Mouse (Mus musculus): Measurements from ENCODE around the gene Lrfn5. TPM values are rescaled to one million over a fixed set of nuclear protein-coding genes. Genes with fewer than 3 reads are reported as not detected.
A peak's percentile ranks its signal among the peaks of the same experiment; 100 is the strongest.

Lrfn5 gene
- 65.8 and 84.0 TPM in 2 replicates for polyA plus RNA-seq (2015; fragmentation: Nextera tagmentation; extraction: Ambion mirVana)

DNA sequence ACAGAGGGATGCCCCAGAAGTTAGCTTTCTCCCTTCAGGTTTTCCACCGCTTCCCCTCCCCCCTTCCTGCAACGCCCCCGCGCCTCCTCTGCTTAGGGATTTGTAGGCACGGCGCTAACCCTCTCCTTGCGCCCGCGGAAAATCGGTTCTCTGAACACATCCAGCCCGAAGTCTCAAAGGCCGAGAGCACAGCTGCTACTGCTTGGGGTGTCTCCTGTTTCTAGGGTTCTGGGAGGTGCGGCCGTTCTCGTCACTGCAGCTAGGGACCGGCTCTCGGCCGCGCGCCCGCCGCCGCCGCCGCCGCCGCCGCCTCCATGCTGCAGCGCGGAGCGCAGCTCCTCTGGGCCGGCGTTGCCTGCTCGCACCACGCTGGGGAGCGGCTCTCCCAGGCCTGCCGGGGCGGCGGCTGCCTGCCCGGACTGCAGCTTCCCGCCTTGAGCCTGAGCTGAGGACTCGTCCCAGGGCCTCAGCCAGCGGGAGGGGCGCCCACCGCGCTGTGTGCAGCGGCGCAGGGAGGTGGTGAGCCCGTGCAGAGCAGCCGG, at the start of gene Lrfn5:
Gene Lrfn5 (plus strand): TSS at position 322 of the 542 bp plus-strand sequence.
- peak; percentile 72 for ATAC-seq (ENCODE audit: low FRiP score)
- Histone ChIP-seq H3K9me3 (replicated peaks) (no peaks in the 10 kb centered on the region), H3K9ac (replicated peaks) (peak within 1 kb of the TSS; percentile 85), H3K4me1 (peaks cover 20% of the 10 kb centered on the region), H3K4me3 (replicated peaks) (peak within 1 kb of the TSS; percentile 73), H3K4me2 (peak within 1 kb of the TSS; percentile 74), H3K27me3 (replicated peaks) (no peaks in the 10 kb centered on the region; the same call in 1 of the 2 replicates), H3K36me3 (no peaks in the 10 kb centered on the region), H3K27ac (replicated peaks) (peak within 1 kb of the TSS; percentile 93)
- WGBS = under 1% methylated on average over 50 of the region's 50 CpGs

DNA sequence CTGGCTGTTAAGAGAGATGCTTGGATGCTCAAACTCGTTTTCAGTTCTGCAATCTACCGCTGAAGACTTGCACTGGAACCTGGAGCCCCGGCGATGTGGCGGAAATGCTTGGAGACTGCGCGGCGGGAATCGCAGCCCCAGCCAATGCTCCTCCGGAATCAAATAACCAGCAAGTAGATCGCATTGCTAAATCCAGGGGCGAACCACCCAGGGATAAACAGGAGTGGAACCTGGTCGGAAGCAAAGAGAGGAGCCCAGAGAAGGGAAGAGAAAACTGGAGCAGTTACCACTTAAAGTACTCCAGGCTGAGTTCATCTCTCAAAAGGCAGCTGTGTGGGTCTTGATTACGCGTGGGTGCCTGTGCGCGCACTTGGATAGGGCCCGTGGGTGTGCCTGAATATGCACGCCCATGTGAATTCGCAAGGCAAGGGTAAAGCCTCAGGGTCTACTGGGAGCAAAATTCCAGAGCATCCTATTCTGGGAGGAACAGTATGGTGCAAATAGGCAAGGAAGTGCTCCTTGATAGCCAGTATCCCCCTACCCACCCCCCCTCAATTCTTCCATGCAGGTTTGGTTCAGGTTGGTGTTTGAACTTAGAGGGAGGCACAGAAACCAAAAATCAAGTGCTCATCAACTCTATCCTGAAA, 1.3 kb upstream of the Lrfn5 start:
- peak overlapping the region; percentile 44 for H3K9ac ChIP-seq (replicated peaks)
- peaks cover 20% of the 10 kb centered on the region for H3K4me1 ChIP-seq
- no peaks in the 10 kb centered on the region for H3K9me3 ChIP-seq (replicated peaks)
- no peak for ATAC-seq (ENCODE audit: low FRiP score)
- peak overlapping the region; percentile 93; the same call in 1 of the 2 replicates for H3K27ac ChIP-seq (replicated peaks)
- H3K27me3 ChIP-seq (replicated peaks) = no peaks in the 10 kb centered on the region; the same call in 1 of the 2 replicates
- H3K4me2 ChIP-seq = peak overlapping the region; percentile 74
- no peaks in the 10 kb centered on the region for H3K36me3 ChIP-seq
- 1% methylated on average over 20 of the region's 20 CpGs for WGBS
- peak overlapping the region; percentile 73 for H3K4me3 ChIP-seq (replicated peaks)

DNA sequence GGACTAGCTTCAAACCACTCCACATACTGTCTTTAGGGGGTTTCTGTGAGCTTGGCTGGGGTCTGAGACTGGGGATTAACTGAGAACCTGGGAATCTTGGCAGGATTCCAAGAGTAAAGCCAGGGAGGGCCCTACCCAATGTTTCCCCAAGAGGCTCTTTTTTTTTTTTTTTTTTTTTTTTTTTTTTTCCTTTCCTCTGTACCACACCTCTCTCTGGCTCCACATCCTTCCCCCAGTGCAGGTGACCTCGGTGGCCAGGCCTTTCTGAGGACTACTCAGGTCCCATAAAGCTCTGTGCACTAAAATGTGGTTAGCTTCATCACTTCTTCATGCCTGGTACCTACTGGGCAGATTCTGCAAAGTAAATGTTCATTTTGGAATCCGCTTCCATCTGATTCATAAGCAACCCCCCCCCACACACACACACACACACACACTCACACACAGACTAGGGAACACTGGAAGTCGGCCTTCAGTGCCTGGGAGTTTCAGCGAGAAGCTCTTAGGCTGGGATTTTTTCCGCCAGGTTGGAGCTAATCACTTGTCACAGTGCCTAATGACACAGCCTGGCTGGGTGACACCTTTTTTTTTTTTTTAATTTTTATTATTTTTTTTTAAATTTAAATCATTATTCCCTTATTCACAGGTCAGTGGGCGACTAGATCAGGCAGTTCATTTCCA, 662 bp upstream of the Lrfn5 start:
- H3K27ac ChIP-seq (replicated peaks) = peak overlapping the region; percentile 93
- H3K4me2 ChIP-seq = peak overlapping the region; percentile 74
- WGBS = 3% methylated on average over 6 of the region's 6 CpGs
- H3K36me3 ChIP-seq = no peaks in the 10 kb centered on the region
- H3K4me1 ChIP-seq = peaks cover 20% of the 10 kb centered on the region
- H3K9me3 ChIP-seq (replicated peaks) = no peaks in the 10 kb centered on the region
- H3K27me3 ChIP-seq (replicated peaks) = no peaks in the 10 kb centered on the region; the same call in 1 of the 2 replicates
- ATAC-seq (ENCODE audit: low FRiP score) = peak; percentile 29
- H3K9ac ChIP-seq (replicated peaks) = peak overlapping the region; percentile 85
- H3K4me3 ChIP-seq (replicated peaks) = peak overlapping the region; percentile 73

DNA sequence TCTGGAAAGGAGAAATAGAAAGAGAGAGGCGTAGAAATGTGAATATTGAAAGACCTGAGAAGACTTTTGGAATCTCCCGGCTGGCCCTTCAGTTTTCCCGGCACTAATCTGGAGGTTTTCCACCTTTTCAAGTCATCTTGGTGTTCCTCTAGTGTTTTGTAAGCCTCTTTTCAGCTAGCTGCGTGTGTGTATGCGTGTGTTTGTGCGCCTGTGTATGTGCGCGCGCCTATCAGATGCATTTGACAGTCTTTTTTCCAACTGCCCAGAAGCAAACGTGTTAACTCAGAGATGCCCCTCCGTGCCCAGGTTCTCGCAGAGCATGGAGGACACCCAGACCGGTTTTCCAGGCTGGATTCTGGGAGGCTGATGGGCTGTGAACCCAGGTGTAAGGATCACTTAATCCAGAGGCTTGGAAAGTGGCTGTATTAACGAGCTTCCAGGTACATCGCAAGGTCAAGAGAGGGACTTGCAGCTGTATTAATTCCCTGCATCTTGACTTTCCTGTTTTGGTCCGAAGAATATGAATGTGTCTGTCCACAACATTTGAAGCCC, 757 bp downstream of the Lrfn5 start:
- 1% methylated on average over 16 of the region's 16 CpGs for WGBS
- Histone ChIP-seq H3K4me3 (replicated peaks) (peak overlapping the region; percentile 73), H3K27me3 (replicated peaks) (no peaks in the 10 kb centered on the region; the same call in 1 of the 2 replicates), H3K27ac (replicated peaks) (peak overlapping the region; percentile 93), H3K4me1 (peaks cover 20% of the 10 kb centered on the region), H3K9me3 (replicated peaks) (no peaks in the 10 kb centered on the region), H3K36me3 (no peaks in the 10 kb centered on the region), H3K4me2 (peak overlapping the region; percentile 74), H3K9ac (replicated peaks) (peak overlapping the region; percentile 85)
- 0 out of 2 replicates have a peak, but pooled peaks have one; percentile 16 for ATAC-seq (ENCODE audit: low FRiP score)

DNA sequence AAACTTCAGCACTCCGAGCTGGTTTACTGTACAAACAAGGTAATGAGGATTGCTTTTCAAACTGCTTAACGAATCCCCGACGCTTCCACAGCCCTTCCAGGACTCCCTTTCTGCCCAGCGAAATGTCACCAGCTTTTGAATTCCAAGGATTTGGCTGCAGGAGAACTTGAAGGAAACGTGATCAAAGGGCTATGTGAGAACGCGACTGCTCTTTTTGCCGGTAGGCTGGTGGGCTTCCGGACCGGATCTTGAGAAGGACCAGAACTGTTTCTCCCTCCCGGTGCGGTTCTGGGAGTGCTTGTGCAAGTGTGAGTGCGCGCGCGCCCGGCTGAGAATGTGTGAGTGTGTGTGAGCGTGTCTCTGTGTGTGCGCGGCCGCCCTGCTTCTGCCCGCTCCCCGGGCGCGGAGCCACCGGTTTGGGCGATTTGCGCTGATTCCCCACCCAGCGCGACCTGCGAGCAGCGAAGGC, 1.3 kb downstream of the Lrfn5 start:
- ATAC-seq (ENCODE audit: low FRiP score) = no peak

DNA sequence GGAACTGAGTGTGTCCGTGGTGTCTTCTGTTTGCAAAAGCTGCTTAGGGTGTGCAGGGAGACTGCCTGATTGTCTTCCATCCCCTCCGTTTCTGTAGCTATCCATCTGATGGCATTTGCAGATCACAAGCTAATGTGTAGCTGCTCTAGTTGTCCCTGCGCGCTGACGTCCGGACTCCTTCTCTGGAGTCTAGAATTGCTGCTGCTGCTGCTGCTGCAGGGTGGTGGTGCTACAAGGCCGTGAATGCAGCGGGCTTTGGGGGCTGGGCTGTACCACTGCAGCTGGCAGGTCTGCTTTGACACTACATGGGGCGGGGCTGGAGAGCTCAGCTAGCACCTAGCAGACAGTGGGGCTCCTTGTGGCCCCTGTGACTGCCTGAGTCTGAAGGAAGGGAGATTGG, 3.2 kb downstream of the Lrfn5 start:
- Histone ChIP-seq H3K9me3 (replicated peaks) (no peaks in the 10 kb centered on the region), H3K27ac (replicated peaks) (peak overlapping the region; percentile 93), H3K27me3 (replicated peaks) (no peaks in the 10 kb centered on the region; the same call in 1 of the 2 replicates), H3K4me2 (peak overlapping the region; percentile 74), H3K9ac (replicated peaks) (peak overlapping the region; percentile 85), H3K4me3 (replicated peaks) (peak overlapping the region; percentile 73), H3K36me3 (no peaks in the 10 kb centered on the region), H3K4me1 (peaks cover 17% of the 10 kb centered on the region)
- WGBS = under 1% methylated on average over 9 of the region's 9 CpGs
- ATAC-seq (ENCODE audit: low FRiP score) = peak; percentile 87

More for the DNA sequence above, 1.3 kb downstream of the Lrfn5 start:
- Histone ChIP-seq H3K4me2 (peak overlapping the region; percentile 74), H3K4me1 (peaks cover 20% of the 10 kb centered on the region), H3K9me3 (replicated peaks) (no peaks in the 10 kb centered on the region), H3K36me3 (no peaks in the 10 kb centered on the region), H3K9ac (replicated peaks) (peak overlapping the region; percentile 85), H3K27ac (replicated peaks) (peak overlapping the region; percentile 93), H3K27me3 (replicated peaks) (no peaks in the 10 kb centered on the region; the same call in 1 of the 2 replicates), H3K4me3 (replicated peaks) (peak overlapping the region; percentile 73)
- under 1% methylated on average over 33 of the region's 33 CpGs for WGBS

DNA sequence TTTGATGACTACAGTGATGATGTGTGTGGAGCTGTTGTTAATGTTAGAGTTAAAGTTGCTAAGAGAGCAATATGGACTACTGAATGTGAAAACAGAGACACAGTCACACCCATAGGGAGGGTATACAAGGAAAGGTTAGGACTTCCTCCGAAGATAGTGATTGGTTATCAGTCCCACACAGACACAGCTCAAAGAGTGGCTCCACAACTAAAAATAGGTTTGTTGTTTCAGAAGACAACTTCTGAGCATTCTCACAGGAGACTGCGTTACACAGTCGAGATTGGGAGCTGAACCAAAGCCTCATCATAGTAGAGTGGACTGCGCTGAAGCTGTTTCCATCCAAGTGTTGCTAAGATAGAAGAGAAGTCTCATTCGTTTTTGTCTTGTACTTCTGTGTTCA, 57.0 kb downstream of the Lrfn5 start:
- 88% methylated on average over 5 of the region's 5 CpGs for WGBS
- Histone ChIP-seq H3K4me3 (replicated peaks) (no peak overlapping the region), H3K27ac (replicated peaks) (no peak overlapping the region), H3K9me3 (replicated peaks) (no peaks in the 10 kb centered on the region), H3K27me3 (replicated peaks) (no peaks in the 10 kb centered on the region), H3K4me1 (no peaks in the 10 kb centered on the region), H3K4me2 (no peak overlapping the region), H3K36me3 (no peaks in the 10 kb centered on the region), H3K9ac (replicated peaks) (no peak overlapping the region)
- no peak for ATAC-seq (ENCODE audit: low FRiP score)

DNA sequence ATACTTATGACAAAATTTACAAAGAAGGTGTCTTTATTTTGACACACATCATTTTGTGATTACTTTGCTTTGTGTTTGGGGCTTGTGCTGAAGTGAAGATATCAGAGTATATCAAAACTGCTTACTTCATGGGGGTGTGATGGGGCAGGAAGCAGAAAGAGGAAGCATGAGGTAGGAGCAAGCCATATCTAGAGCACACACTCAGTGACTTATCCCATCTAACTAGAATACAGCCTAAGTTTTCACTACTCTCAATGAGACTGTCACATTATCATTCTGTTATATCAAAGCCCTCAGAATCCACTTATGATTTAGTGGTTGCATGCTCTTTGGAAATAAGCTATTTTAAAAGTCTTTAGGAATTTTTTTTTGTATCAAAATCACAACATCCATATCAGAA, 77.4 kb downstream of the Lrfn5 start:
- no peak overlapping the region for H3K4me3 ChIP-seq (replicated peaks)
- H3K27me3 ChIP-seq (replicated peaks) = no peaks in the 10 kb centered on the region
- H3K9ac ChIP-seq (replicated peaks) = no peak overlapping the region
- no peaks in the 10 kb centered on the region for H3K36me3 ChIP-seq
- H3K9me3 ChIP-seq (replicated peaks) = no peaks in the 10 kb centered on the region
- H3K4me1 ChIP-seq = no peaks in the 10 kb centered on the region
- H3K27ac ChIP-seq (replicated peaks) = no peak overlapping the region
- H3K4me2 ChIP-seq = no peak overlapping the region
- no peak for ATAC-seq (ENCODE audit: low FRiP score)

DNA sequence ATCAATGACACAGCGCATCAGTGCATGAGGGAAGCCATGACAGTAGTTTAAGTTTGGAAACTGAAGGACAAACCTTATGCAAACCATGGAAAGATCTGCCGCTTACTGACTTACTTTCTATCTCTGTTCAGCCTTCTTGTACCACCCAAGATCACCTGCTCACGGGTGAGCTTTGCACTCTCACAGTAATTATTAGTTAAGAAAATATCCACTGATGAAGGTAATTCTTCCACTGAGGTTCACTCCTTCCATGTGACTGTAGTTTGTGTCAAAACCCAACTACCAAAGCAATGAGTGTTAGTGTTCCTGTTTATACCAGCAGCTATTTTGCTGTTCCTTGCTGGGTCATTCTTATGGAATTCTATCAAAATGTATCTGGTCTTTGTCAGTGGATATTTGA, 84.9 kb downstream of the Lrfn5 start:
- Histone ChIP-seq H3K4me1 (no peaks in the 10 kb centered on the region), H3K27me3 (replicated peaks) (no peaks in the 10 kb centered on the region), H3K27ac (replicated peaks) (no peak overlapping the region), H3K4me2 (no peak overlapping the region), H3K4me3 (replicated peaks) (no peak overlapping the region), H3K9me3 (replicated peaks) (no peaks in the 10 kb centered on the region), H3K9ac (replicated peaks) (no peak overlapping the region), H3K36me3 (no peaks in the 10 kb centered on the region)
- 92% methylated on average over 3 of the region's 3 CpGs for WGBS
- no peak for ATAC-seq (ENCODE audit: low FRiP score)

DNA sequence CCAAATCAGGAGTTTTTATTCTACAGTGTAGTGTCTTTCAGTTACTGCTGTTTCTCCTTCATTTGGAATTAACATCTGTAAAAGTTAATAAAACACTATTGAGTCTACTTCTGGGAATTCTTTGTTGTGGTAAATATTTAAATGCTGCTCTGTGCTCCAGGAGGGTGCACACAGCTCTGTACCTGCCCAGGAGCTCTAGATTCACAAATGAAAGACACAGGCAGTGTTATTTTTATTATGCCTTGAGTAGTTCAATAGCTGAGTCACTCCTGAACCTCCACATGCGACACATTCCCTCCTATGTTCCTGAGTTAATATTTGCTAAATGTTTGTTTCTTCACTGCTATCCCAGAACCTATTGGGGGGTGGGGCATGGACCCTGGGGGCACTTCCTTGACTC, 87.1 kb downstream of the Lrfn5 start:
- H3K9ac ChIP-seq (replicated peaks) = no peak overlapping the region
- no peak overlapping the region for H3K27ac ChIP-seq (replicated peaks)
- H3K4me1 ChIP-seq = no peaks in the 10 kb centered on the region
- no peaks in the 10 kb centered on the region for H3K9me3 ChIP-seq (replicated peaks)
- no peak for ATAC-seq (ENCODE audit: low FRiP score)
- H3K4me3 ChIP-seq (replicated peaks) = no peak overlapping the region
- no peaks in the 10 kb centered on the region for H3K36me3 ChIP-seq
- WGBS = 84% methylated on average over 1 of the region's 1 CpGs
- H3K27me3 ChIP-seq (replicated peaks) = no peaks in the 10 kb centered on the region
- H3K4me2 ChIP-seq = no peak overlapping the region

DNA sequence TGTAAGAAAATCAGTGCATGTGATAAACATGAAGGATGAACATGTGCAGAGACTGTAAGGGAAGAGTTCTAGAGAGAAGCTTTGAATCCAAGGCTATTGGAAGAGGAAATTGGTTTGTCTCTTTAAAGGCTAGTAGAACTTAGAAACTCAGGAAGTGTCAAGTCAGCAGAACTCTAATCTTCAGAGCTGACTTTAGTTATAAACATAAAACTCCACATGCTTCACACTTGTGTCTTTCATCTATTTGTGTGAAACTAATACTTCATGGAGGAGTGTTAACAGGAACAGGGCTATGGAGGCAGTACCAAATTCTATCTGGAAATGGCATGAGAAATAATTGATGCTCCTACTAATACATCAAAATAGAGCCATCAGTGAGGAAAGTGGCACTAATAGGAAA, 101.6 kb downstream of the Lrfn5 start:
- H3K9ac ChIP-seq (replicated peaks) = no peak overlapping the region
- H3K27me3 ChIP-seq (replicated peaks) = no peaks in the 10 kb centered on the region

More for the DNA sequence above, 101.6 kb downstream of the Lrfn5 start:
- no peaks in the 10 kb centered on the region for H3K9me3 ChIP-seq (replicated peaks)
- no peaks in the 10 kb centered on the region for H3K36me3 ChIP-seq
- no peak for ATAC-seq (ENCODE audit: low FRiP score)
- no peak overlapping the region for H3K4me2 ChIP-seq
- no peaks in the 10 kb centered on the region for H3K4me1 ChIP-seq
- H3K4me3 ChIP-seq (replicated peaks) = no peak overlapping the region
- H3K27ac ChIP-seq (replicated peaks) = no peak overlapping the region
